Mouse (Mus musculus): ENCODE measurements at regions not wholly inside any gene's neighbourhood (a gene's known extent, or its start where the extent isn't known, plus 50 kb on each side); places are given as distances from the start of the nearest gene placed in this dataset.

DNA sequence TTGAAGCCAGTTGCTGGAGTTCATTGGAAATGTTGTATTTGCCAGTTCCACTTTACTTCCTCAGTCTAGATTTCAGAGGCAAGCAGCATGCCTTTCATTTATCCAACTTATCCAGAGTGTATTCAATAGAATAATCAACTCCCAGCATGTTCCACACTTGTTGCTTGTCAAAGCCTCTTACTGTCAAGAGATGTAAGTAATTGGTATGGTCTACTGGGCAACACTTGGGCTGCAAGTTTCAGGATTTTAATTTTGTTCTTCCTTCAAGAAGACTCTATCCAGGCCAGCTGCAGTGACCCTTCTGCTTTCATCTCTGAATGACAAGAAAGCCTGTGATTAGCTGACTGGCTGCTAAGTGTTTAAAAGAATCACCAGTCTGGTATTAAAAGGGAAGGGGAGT, 3131.6 kb upstream of the Lrrc6 start:
- no peak for DNase-seq

DNA sequence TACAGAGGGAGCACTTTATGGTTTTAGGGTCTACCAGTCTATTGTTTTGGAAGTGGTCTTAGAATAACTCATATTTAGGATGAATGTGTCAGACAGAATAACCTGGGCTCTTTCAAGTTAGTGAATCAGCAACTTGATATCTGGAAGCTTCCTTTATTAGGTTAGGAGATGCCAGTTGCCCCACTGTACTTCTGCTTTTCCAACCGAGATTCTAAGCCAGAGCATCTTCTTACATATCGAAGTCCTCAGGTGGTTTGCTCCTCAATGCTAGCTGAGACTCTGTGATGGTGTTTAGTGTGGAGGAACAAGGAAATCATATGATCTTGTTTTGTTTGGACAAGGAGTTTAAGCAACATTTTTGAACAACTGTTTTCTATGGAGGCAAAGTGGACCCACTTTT, 3117.3 kb upstream of the Lrrc6 start:
- no peak for DNase-seq

DNA sequence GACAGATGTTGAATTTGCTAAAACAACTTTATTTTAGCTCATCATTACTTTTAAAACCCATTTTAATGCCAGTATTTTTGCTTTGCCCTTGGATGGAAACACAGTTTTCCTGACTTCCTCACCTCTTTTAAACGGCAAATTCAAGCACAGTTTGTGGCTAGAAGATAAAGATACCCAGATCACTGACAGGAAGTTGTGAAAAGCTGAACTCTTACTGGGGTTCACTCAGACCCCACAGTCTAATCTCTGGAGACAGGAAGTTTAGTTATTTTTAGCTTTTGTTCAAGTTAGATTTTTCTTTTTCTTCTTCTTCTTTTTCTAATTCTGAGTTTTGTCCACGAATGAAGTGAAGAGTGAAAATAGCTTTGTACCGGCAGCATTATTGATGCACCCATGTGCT, 3113.3 kb upstream of the Lrrc6 start:
- no peak for DNase-seq

DNA sequence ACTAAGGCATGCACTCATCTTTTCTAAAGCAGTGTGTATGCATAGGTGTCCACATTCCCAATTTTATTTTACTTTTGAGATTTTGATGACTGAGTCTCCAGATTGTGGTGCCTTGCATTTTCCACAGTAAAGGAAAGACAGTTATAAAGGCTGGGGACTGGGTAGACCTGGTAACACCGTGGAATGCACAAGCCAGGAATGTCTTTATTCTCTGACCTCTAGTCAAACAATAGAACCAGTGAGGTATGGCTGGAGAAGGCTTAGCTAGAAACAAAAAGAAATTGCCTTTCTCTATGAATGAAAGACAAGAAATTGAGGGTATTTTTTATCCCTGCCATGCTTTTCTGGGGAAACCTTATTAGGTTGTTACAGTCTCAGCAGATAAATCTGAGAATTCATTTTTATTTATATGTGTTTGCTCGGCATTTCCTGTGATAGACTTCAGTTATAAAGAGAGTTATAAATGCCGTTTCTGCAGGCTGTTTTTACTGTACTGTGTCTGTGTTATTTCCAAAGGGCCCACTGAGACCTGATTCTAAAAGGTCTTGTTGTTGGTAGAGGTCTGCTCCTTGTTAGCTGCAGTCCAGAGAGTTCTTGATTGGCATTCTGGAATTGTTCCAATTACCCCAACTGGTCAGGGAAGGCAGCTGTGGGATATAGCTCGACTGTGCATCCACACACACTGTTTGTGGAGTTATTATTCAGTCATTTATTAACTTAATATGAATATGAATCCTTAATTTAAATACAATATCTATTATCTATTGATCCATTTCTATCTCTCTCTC, 3090.7 kb upstream of the Lrrc6 start:
- DNase-seq, result no peak

DNA sequence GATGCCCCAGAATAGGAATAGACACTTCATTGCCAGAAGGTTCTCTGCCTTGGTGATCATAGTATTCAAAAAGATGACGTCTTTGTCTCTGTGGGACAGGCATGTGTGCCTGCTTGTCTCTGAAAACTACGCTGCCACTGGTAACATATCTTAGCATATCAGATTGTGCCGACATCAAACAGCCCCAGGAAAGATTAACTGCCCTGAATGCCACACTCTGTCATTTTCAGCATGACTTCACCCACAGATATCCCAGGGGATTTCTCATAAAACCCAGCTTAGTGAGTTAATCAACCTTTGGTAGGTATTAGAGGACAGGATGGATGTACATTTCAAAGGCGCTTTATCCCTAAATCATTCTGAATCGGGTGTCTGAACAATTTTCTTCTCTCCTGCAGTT, 3087.4 kb upstream of the Lrrc6 start:
- DNase-seq, result no peak

GRCm38 (mm10) chr15:69576742-69577141, 3076.0 kb upstream of the Lrrc6 start:
- no peak for DNase-seq

GRCm38 (mm10) chr15:69575611-69576153, 3075.0 kb upstream of the Lrrc6 start:
- DNase-seq, result no peak

DNA sequence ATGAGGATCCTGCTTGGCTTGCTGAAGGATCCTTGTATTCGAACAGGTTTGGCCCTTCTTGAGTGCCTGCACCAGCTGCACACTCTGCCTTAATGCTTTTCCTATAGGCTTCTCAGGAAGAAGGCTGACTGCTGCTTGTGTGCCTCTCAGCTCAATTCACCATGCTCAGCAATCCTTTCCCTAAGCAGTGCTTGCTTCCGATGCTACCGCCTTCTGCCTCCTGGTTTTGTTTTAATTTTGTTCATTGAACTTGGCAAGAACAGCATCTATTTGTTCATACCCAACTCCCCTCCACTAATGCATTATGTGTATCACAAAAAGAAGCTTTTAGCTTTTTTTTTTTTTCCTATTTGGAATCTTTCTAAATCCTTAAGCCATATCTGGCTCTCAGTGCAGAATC, 3053.5 kb upstream of the Lrrc6 start:
- DNase-seq, result no peak

- DNase-seq, result no peak
These were observed 3051.4 kb upstream of the Lrrc6 start for GRCm38 (mm10) chr15:69552062-69552628.

- no peak for DNase-seq
These were observed 3050.3 kb upstream of the Lrrc6 start for GRCm38 (mm10) chr15:69551012-69551411.

DNA sequence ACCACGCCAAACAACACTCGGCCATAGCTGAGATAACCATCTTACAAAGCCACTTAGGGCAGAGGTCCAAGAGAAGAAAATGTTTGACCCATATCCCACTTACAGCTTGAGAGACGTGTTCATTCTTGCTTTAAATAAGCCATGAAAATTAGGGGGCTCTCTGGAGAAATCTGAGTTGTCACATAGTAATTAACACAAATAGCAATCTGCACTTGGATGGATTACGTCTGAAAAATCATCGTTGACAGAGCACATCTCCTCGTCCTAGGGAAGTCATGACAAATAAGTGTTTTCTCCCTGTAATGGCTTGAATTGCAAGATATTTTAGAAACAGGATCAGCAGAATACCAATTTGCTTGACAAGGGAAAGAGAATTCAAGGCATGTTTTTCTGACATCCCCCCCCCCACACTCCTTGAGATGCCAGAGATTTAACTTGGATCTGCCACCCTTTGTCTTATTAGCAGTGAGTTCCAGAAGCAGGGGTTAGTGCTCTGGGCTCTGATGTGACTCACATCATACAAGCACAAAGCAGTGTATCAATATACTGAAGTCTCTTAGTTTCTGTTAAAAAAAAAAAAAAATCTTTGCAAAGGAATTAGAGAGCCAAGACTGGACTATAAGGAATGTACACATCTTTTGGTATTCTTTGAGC, 3025.9 kb upstream of the Lrrc6 start:
- no peak for DNase-seq

GRCm38 (mm10) chr15:69484421-69485074, 2983.8 kb upstream of the Lrrc6 start:
- DNase-seq, result no peak

GRCm38 (mm10) chr15:69483096-69483495, 2982.4 kb upstream of the Lrrc6 start:
- DNase-seq, result no peak

- no peak for DNase-seq
These were observed 2980.4 kb upstream of the Lrrc6 start for GRCm38 (mm10) chr15:69481087-69481486.

DNA sequence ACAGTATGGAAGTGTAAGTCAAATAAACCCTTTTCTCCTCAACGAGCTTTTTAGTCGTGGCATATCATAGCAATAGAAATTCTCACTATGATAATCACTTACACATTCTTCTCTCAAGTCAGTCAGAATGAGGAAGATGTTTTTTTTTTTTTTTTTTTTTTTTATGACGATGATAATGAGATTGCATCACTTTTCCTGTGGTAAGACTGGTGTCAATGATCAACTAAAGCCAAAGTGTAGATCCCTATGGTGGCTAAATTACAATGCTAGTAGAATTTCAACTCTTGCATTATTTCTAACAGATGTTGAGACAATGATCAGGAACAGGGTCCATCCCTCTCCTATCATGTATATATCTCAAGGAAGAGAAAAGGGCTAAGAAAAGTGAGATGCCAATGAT, 2976.3 kb upstream of the Lrrc6 start:
- DNase-seq, result no peak

DNA sequence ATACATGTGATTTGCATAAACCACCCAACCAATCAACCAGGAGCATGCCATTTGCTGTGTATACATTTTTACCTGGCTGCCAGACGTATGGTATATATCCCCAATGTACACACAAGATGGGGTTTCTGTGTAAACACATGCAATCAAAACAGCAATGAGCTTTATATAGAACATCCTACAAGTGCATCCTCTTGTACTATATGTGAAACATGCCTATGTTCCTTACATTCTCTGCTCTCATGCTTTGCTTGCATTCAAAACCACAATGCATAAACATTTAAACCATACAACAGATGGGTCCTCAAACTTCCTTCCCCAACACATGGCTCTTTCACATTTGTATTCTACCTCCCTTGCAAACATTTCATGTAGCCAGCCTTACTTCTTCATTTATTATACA, 2968.9 kb upstream of the Lrrc6 start:
- DNase-seq, result no peak

DNA sequence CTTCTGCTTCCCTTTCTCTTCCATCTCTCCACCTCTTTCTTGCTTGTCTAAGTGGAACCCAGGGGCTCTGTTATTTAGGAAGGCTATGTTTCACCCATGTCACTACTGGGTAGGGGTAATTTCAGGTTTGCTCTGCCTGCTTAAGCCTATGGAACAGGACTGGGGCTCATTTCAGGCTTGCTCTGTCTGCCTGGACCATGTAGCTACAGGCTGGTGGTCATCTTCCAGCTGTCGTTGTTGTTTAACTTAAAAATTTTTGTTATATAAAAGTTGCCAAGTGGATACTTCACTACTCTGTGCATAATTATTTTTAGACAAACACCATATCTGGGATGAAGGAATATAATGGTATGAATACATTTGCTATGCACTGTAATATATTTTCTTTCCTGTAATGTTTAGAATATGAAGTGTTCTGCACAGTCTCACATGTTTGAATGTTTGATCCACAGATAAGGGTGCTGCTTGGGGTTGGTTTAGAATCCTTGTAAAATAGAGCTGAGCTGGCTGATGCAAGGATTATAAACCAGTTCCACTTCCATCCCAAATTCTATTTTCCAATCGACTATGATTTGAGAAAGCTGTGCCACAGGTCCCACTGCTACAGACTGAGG, 2960.0 kb upstream of the Lrrc6 start:
- no peak for DNase-seq

GRCm38 (mm10) chr15:69457473-69457872, 2956.8 kb upstream of the Lrrc6 start:
- no peak for DNase-seq

- no peak for DNase-seq
These were observed 2955.6 kb upstream of the Lrrc6 start for GRCm38 (mm10) chr15:69456191-69456770.

DNA sequence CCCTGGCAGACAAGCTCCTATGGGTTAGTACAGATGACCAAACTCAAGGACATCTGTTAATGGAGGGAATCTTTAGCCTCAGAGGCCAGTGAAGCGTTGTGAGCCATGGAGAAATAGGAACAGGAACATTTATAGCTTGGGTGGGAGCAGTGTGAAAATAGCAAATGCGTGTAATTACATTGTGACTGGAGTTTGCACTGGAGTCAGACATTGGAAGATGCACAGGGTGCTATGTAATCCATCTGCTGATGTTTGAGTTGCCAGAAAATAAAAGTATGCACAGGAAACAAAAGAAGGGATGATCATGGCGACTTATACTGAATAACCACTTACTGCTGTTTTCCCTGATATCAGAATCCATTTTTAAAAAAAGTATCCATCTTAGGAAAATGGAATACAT, 2940.3 kb upstream of the Lrrc6 start:
- no peak for DNase-seq

GRCm38 (mm10) chr15:69413531-69414011, 2912.9 kb upstream of the Lrrc6 start:
- DNase-seq, result peak; percentile 38

GRCm38 (mm10) chr15:69389575-69389974, 2888.9 kb upstream of the Lrrc6 start:
- no peak for DNase-seq

All from right cerebral cortex, postnatal 25 days (tissue).